Mouse (Mus musculus): Measurements from ENCODE around the gene Lgr5. TPM values are rescaled to one million over a fixed set of nuclear protein-coding genes. Genes with fewer than 3 reads are reported as not detected.

Lgr5 gene
- polyA plus RNA-seq, 1 experiment = 0.47 TPM

- Histone ChIP-seq H3K4me3 (ENCODE audit: insufficient read depth, low read length) (no peak overlapping the region), H3K27ac (ENCODE audit: insufficient read depth, low read depth, low read length) (no peak overlapping the region), H3K4me1 (ENCODE audit: control insufficient read depth, insufficient read depth, low read length) (no peaks in the 10 kb centered on the region)
- TF ChIP-seq POLR2A (IDR thresholded peaks at IDR 0.05; ENCODE audit: borderline replicate concordance, low read depth, low read length) = no peak
- no peak for TF ChIP-seq CTCF (IDR thresholded peaks at IDR 0.05; ENCODE audit: low read depth, low read length)
These were observed 15.7 kb downstream of the Lgr5 start for GRCm38 (mm10) chr10:115571734-115572440.

DNA sequence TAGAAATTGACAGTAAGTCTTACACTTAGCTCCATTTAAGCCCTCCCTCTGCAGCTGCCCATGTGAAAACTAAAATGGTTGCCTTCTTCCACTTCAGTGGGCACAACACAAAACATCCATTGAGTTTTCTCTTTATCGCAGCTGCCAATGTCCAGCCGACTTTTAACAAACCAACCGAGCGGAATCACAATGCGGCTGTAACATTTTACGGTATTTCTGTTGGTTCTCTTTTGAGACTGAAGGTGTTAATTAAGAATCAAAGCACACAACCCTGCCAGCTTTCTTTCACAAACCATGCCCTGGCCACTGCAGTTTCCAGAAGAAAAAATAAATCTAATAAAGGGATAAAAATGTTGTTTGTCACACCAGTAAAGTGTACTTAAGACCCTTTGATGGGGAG, 16.3 kb downstream of the Lgr5 start:
- Histone ChIP-seq H3K4me3 (ENCODE audit: insufficient read depth, low read length) (no peak overlapping the region), H3K4me1 (ENCODE audit: control insufficient read depth, insufficient read depth, low read length) (no peaks in the 10 kb centered on the region), H3K27ac (ENCODE audit: insufficient read depth, low read depth, low read length) (no peak overlapping the region)
- TF ChIP-seq POLR2A (IDR thresholded peaks at IDR 0.05; ENCODE audit: borderline replicate concordance, low read depth, low read length) (no peak), CTCF (IDR thresholded peaks at IDR 0.05; ENCODE audit: low read depth, low read length) (no peak)

GRCm38 (mm10) chr10:115570577-115570976, 17.0 kb downstream of the Lgr5 start:
- TF ChIP-seq CTCF (IDR thresholded peaks at IDR 0.05; ENCODE audit: low read depth, low read length) (no peak), POLR2A (IDR thresholded peaks at IDR 0.05; ENCODE audit: borderline replicate concordance, low read depth, low read length) (no peak)
- Histone ChIP-seq H3K4me3 (ENCODE audit: insufficient read depth, low read length) (no peak overlapping the region), H3K4me1 (ENCODE audit: control insufficient read depth, insufficient read depth, low read length) (no peaks in the 10 kb centered on the region), H3K27ac (ENCODE audit: insufficient read depth, low read depth, low read length) (no peak overlapping the region)

- Histone ChIP-seq H3K27ac (ENCODE audit: insufficient read depth, low read depth, low read length) (no peak within 1 kb of the TSS), H3K4me1 (ENCODE audit: control insufficient read depth, insufficient read depth, low read length) (no peaks in the 10 kb centered on the region), H3K4me3 (ENCODE audit: insufficient read depth, low read length) (no peak within 1 kb of the TSS)
- TF ChIP-seq POLR2A (IDR thresholded peaks at IDR 0.05; ENCODE audit: borderline replicate concordance, low read depth, low read length) (no peak), CTCF (IDR thresholded peaks at IDR 0.05; ENCODE audit: low read depth, low read length) (no peak)
These were observed 17.7 kb downstream of the Lgr5 start, which contains the start of gene A930009A15Rik for GRCm38 (mm10) chr10:115569712-115570491. TSS of gene A930009A15Rik (plus strand) at chr10:115569986.

DNA sequence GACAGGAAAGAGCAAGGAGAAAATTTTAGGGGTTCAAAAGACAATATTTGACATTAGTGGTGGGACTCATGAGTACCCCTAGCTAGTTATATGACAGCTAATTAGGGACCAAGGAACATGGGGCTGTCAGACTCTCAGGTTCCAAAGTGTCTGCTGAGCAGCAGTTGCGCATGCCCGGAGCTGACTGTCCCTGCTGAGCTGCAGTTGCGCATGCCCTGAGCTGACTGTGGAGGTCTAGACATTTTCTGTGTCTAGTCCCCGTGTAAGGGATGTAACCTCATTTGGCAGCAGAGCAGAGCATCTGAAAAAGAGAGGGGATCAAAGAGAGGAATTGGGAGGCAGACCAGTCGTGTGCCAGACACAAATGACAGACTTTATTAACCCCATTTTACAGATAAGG, 23.6 kb downstream of the Lgr5 start:
- no peaks in the 10 kb centered on the region for H3K4me1 ChIP-seq (ENCODE audit: control insufficient read depth, insufficient read depth, low read length)
- TF ChIP-seq POLR2A (IDR thresholded peaks at IDR 0.05; ENCODE audit: borderline replicate concordance, low read depth, low read length) (no peak), CTCF (IDR thresholded peaks at IDR 0.05; ENCODE audit: low read depth, low read length) (no peak)
- no peak overlapping the region for H3K4me3 ChIP-seq (ENCODE audit: insufficient read depth, low read length)
- no peak overlapping the region for H3K27ac ChIP-seq (ENCODE audit: insufficient read depth, low read depth, low read length)

DNA sequence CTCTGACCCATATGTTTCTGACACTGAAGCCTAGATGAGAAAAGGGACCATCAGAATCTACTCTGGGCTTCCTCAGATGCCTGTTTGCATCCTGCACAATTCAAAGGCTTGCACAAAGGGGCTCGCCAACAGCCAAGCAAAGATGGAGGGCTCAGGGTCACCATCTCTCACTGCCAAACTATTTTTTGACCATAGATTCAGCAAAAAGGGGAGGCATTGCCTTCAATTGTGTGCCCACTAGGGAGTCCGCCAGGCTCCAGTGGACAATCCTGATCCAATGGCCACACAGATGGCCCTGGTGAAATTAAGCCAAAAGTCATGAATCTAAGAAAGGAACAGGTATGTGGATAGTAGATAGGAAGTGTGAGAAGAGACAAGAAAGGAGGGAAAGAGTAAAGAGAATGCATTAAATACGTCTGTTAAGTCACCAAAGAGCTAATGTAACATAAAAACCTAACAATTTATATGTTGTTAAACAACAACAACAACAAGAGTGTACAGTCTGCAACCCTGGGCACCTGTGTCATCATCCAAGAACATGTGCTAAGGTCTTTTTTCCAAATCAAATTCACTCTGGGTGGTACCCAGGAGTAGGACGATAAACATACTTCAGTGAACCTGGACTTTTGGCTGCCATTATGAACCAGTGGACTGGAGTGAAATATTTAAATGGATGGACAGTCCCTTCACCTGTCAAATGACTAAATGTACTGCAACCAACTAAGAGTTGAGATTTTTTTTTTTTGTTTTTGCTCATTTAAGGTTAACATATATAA, 24.5 kb downstream of the Lgr5 start:
- no peak overlapping the region for H3K4me3 ChIP-seq (ENCODE audit: insufficient read depth, low read length)
- H3K27ac ChIP-seq (ENCODE audit: insufficient read depth, low read depth, low read length) = no peak overlapping the region
- H3K4me1 ChIP-seq (ENCODE audit: control insufficient read depth, insufficient read depth, low read length) = no peaks in the 10 kb centered on the region
- TF ChIP-seq POLR2A (IDR thresholded peaks at IDR 0.05; ENCODE audit: borderline replicate concordance, low read depth, low read length) (no peak), CTCF (IDR thresholded peaks at IDR 0.05; ENCODE audit: low read depth, low read length) (no peak)

GRCm38 (mm10) chr10:115561136-115561880, 26.3 kb downstream of the Lgr5 start:
- no peak overlapping the region for H3K27ac ChIP-seq (ENCODE audit: insufficient read depth, low read depth, low read length)
- H3K4me3 ChIP-seq (ENCODE audit: insufficient read depth, low read length) = no peak overlapping the region
- TF ChIP-seq CTCF (IDR thresholded peaks at IDR 0.05; ENCODE audit: low read depth, low read length) (no peak), POLR2A (IDR thresholded peaks at IDR 0.05; ENCODE audit: borderline replicate concordance, low read depth, low read length) (no peak)
- H3K4me1 ChIP-seq (ENCODE audit: control insufficient read depth, insufficient read depth, low read length) = no peaks in the 10 kb centered on the region

- Histone ChIP-seq H3K27ac (ENCODE audit: insufficient read depth, low read depth, low read length) (no peak overlapping the region), H3K4me1 (ENCODE audit: control insufficient read depth, insufficient read depth, low read length) (no peaks in the 10 kb centered on the region), H3K4me3 (ENCODE audit: insufficient read depth, low read length) (no peak overlapping the region)
- no peak for TF ChIP-seq CTCF (IDR thresholded peaks at IDR 0.05; ENCODE audit: low read depth, low read length)
- TF ChIP-seq POLR2A (IDR thresholded peaks at IDR 0.05; ENCODE audit: borderline replicate concordance, low read depth, low read length) = no peak
These were observed 30.8 kb downstream of the Lgr5 start for GRCm38 (mm10) chr10:115556738-115557242.

- Histone ChIP-seq H3K4me1 (ENCODE audit: control insufficient read depth, insufficient read depth, low read length) (no peaks in the 10 kb centered on the region), H3K4me3 (ENCODE audit: insufficient read depth, low read length) (no peak overlapping the region), H3K27ac (ENCODE audit: insufficient read depth, low read depth, low read length) (no peak overlapping the region)
- TF ChIP-seq CTCF (IDR thresholded peaks at IDR 0.05; ENCODE audit: low read depth, low read length) (no peak), POLR2A (IDR thresholded peaks at IDR 0.05; ENCODE audit: borderline replicate concordance, low read depth, low read length) (no peak)
These were observed 32.3 kb downstream of the Lgr5 start for GRCm38 (mm10) chr10:115555191-115555765.

Measured in bone marrow macrophage, adult 2 months (primary cell).